Mouse (Mus musculus) megakaryocyte-erythroid progenitor cell, adult 5-6 weeks (primary cell): ENCODE results near the gene Rnf40. TPM values are rescaled to one million over a fixed set of nuclear protein-coding genes. Genes with fewer than 3 reads are reported as not detected.
"Not testable (repeated sequence)": the region's sequence is repeated elsewhere in the genome, so short reads cannot be mapped to it uniquely, and the experiment has no call there.

Experiments
- ATAC-seq: replicated peaks from 2 replicates; pipeline ENCODE4 v1.8.0; 2016; ENCODE audit warnings: mild to moderate bottlenecking, inconsistent platforms; ENCODE audit not compliant: severe bottlenecking, poor library complexity, low FRiP score, low TSS enrichment
- total RNA-seq, 2 experiments: library from RNA; stranded (forward) in 1 of 2; stranded (reverse) in 1 of 2; fragments of 200-1000, 215-1000 nt in 1 of 2; fragments of >200 nt in 1 of 2; fragmentation: Nextera tagmentation in 1 of 2; gene quantifications; 2 replicates each; pipeline ENCODE4 v1.2.3; 2014 to 2017

Gene Rnf40
- total RNA-seq, 2 experiments from 2014 or later, result 35.1 to 45.6 TPM

- no peak for ATAC-seq
Observed at GRCm38 (mm10) chr7:127642254-127642653, 53.7 kb downstream of the Rnf40 start.

DNA sequence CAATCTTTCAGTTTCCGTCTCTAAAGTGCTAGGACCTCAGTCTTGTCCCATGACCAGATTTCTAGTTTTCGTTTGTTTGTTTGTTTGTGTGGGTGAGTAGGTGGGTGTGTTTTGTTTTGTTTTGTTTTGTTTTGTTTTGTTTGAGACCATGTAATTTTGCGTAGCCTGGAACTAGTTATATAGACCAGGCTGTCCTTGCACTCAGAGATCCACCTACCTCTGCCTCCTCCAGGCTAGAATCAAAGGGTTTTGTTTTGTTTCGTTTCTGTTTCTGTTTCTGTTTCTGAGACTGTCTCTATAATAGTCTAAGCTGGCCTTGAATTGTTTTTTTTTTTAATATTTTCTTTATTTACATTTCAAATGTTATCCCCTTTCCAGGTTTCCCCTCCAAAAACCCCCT is 57.8 kb downstream of the Rnf40 start:
- no peak for ATAC-seq

GRCm38 (mm10) chr7:127647576-127647975 is 59.0 kb downstream of the Rnf40 start:
- ATAC-seq, result not testable (repeated sequence)

DNA sequence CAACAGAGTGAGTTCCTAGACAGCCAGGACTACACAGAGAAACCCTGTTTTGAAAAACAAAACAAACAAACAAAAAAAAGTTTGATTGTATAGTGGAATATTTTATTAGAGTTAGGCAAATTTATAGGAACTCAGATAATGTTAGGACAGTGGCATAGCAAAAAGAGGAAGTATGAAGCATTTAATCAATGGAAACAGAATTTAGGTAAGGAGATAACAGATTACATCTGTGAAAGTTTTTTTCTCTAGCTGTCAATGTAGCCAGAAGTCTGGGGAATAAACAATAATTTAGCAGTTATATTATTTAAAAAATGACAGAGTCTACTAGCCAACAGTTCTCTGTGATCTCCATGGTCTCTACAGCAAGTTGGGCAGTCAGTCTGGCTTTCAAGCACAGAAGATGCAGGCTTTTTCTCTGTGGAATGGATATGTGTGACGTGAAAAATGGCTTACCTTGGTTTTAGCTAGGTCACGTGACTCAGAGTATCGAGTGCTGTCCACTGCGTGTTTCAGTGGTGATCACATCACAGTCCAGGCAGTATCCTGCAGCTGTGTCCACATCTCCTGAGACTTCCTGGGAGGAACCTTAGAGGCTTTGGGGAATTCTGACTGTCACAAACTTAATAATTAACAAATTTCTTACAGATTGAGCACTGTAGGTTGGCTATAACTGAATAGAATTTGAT is 60.1 kb downstream of the Rnf40 start:
- no peak for ATAC-seq

DNA sequence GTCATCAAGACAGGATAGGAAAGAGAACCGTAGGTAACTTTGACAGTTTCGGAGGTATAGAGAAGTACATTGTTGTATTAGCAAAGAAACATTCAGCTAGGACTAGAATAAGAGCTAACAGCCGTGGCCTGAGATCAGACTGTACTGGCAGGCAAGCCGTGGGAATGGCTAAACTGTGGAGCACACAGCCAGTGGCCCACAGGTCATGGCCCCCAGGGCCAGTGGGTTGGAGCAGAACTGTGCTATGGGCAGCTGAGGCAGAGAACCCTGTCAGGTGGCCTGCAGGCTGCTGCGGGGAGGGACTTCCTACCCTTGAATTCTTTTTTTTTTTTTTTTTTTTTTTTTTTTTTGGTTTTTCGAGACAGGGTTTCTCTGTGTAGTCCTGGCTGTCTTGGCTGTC is 60.6 kb downstream of the Rnf40 start:
- no peak for ATAC-seq

GRCm38 (mm10) chr7:127651624-127652023 is 63.1 kb downstream of the Rnf40 start:
- no peak for ATAC-seq

DNA sequence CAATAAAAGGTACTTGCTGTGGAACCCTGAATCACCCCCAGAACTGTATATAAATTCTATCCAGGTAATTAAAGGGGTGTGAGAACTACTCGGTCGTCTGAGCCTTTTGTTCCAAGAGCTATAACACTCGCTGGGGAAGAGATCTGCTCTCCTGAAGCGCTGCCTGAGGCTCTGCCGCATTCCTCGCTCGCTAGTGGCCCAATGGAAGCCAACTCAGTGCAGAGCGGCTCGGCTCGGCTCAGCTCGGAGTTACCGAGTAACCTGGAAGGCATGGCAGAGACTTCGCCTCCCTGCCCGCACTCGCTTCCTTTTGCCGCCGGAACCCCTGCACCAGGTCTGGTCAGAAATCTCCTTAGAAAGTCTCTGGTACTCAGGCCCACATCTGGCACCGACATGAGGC is 63.5 kb downstream of the Rnf40 start:
- ATAC-seq, result 0 out of 2 replicates have a peak, but pooled peaks have one; percentile 13

DNA sequence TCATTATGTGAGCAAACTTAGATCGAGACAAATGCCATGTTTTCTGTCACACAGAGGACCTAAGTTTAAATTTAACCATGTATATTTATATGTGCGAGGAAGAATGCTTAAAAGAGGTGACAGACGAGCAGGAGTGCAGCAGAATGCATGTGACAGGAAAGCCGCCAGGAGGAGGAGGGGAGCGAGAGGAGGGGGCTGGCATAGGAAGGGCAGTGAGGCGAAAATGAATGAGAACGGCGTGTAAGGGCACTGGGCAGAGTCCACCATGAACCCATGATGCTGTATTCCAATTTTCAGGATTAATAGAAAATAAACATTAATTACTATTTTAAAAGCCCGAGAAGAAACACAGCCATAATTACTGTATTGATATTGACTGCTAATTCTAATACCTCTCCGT is 65.8 kb downstream of the Rnf40 start:
- no peak for ATAC-seq

Other genes with a start within 250 kb of the Rnf40 start
- gene Zfp768, start 243.2 kb upstream of the Rnf40 start, total RNA-seq (2014; fragmentation: Nextera tagmentation), result 3.5 and 8.4 TPM in 2 replicates
- 3.0 and 4.4 TPM in 2 replicates for gene Zfp768, start 243.2 kb upstream of the Rnf40 start, total RNA-seq (2017)
- gene Zfp747, start 212.7 kb upstream of the Rnf40 start, total RNA-seq (2014; fragmentation: Nextera tagmentation), result 7.7 and 8.3 TPM in 2 replicates
- 4.0 and 10.9 TPM in 2 replicates for gene Zfp747, start 212.7 kb upstream of the Rnf40 start, total RNA-seq (2017)
- gene 9130019O22Rik, start 201.6 kb upstream of the Rnf40 start, total RNA-seq (2014; fragmentation: Nextera tagmentation), result 2.3 and 4.0 TPM in 2 replicates
- gene 9130019O22Rik, start 201.6 kb upstream of the Rnf40 start, total RNA-seq (2017), result 3.6 and 4.8 TPM in 2 replicates
- gene E430018J23Rik, start 195.1 kb upstream of the Rnf40 start, total RNA-seq (2014; fragmentation: Nextera tagmentation), result 3.1 and 8.6 TPM in 2 replicates
- 7.8 TPM in 2 replicates for gene E430018J23Rik, start 195.1 kb upstream of the Rnf40 start, total RNA-seq (2017)
- 1.8 and 6.5 TPM in 2 replicates for gene Zfp764, start 181.9 kb upstream of the Rnf40 start, total RNA-seq (2014; fragmentation: Nextera tagmentation)
- gene Zfp764, start 181.9 kb upstream of the Rnf40 start, total RNA-seq (2017), result 3.7 and 4.2 TPM in 2 replicates
- gene Zfp688, start 166.7 kb upstream of the Rnf40 start, total RNA-seq (2014; fragmentation: Nextera tagmentation), result 6.9 and 14.9 TPM in 2 replicates
- gene Zfp688, start 166.7 kb upstream of the Rnf40 start, total RNA-seq (2017), result 6.8 and 11.2 TPM in 2 replicates
- gene Zfp689, start 139.6 kb upstream of the Rnf40 start, total RNA-seq (2014; fragmentation: Nextera tagmentation), result 3.6 and 5.8 TPM in 2 replicates
- 2.0 and 2.5 TPM in 2 replicates for gene Zfp689, start 139.6 kb upstream of the Rnf40 start, total RNA-seq (2017)
- 76.2 and 109 TPM in 2 replicates for gene Prr14, start 129.2 kb upstream of the Rnf40 start, total RNA-seq (2014; fragmentation: Nextera tagmentation)
- gene Prr14, start 129.2 kb upstream of the Rnf40 start, total RNA-seq (2017), result 33.1 and 34.2 TPM in 2 replicates
- 86.2 and 111 TPM in 2 replicates for gene Fbrs, start 109.6 kb upstream of the Rnf40 start, total RNA-seq (2014; fragmentation: Nextera tagmentation)
- gene Fbrs, start 109.6 kb upstream of the Rnf40 start, total RNA-seq (2017), result 11.8 and 17.7 TPM in 2 replicates
- 126 and 170 TPM in 2 replicates for gene Srcap, start 76.8 kb upstream of the Rnf40 start, total RNA-seq (2014; fragmentation: Nextera tagmentation)
- gene Srcap, start 76.8 kb upstream of the Rnf40 start, total RNA-seq (2017), result 21.9 and 22.7 TPM in 2 replicates
- gene Gm42715, start 69.2 kb upstream of the Rnf40 start, total RNA-seq (2014; fragmentation: Nextera tagmentation), result 30.3 and 58.3 TPM in 2 replicates
- 7.4 and 8.8 TPM in 2 replicates for gene Gm42715, start 69.2 kb upstream of the Rnf40 start, total RNA-seq (2017)
- gene Tmem265, start 27.4 kb upstream of the Rnf40 start, total RNA-seq (2014; fragmentation: Nextera tagmentation), result not detected in 2 replicates
- 3.4 TPM in 1 of 2 replicates, not detected in the other for gene Tmem265, start 27.4 kb upstream of the Rnf40 start, total RNA-seq (2017)
- 43.0 and 59.6 TPM in 2 replicates for gene Phkg2, start 15.4 kb upstream of the Rnf40 start, total RNA-seq (2014; fragmentation: Nextera tagmentation)
- 21.1 and 30.5 TPM in 2 replicates for gene Phkg2, start 15.4 kb upstream of the Rnf40 start, total RNA-seq (2017)
- 6.1 TPM in 1 of 2 replicates, not detected in the other for gene Ccdc189, start 172 bp upstream of the Rnf40 start, total RNA-seq (2014; fragmentation: Nextera tagmentation)
- gene Ccdc189, start 172 bp upstream of the Rnf40 start, total RNA-seq (2017), result 0.38 and 6.8 TPM in 2 replicates
- 7.2 and 7.8 TPM in 2 replicates for gene Zfp629, start 27.0 kb downstream of the Rnf40 start, total RNA-seq (2014; fragmentation: Nextera tagmentation)
- gene Zfp629, start 27.0 kb downstream of the Rnf40 start, total RNA-seq (2017), result 3.4 and 9.1 TPM in 2 replicates
- 84.1 and 94.3 TPM in 2 replicates for gene Bcl7c, start 120.2 kb downstream of the Rnf40 start, total RNA-seq (2014; fragmentation: Nextera tagmentation)
- 51.3 and 61.0 TPM in 2 replicates for gene Bcl7c, start 120.2 kb downstream of the Rnf40 start, total RNA-seq (2017)
- 4.2 and 5.5 TPM in 2 replicates for gene Ctf1, start 124.0 kb downstream of the Rnf40 start, total RNA-seq (2014; fragmentation: Nextera tagmentation)
- 1.9 and 3.0 TPM in 2 replicates for gene Ctf1, start 124.0 kb downstream of the Rnf40 start, total RNA-seq (2017)
- gene Ctf2, start 143.4 kb downstream of the Rnf40 start, total RNA-seq (2014; fragmentation: Nextera tagmentation), result not detected in 2 replicates
- not detected in 2 replicates for gene Ctf2, start 143.4 kb downstream of the Rnf40 start, total RNA-seq (2017)
- 11.6 and 14.2 TPM in 2 replicates for gene Fbxl19, start 155.8 kb downstream of the Rnf40 start, total RNA-seq (2014; fragmentation: Nextera tagmentation)
- 12.2 and 12.5 TPM in 2 replicates for gene Fbxl19, start 155.8 kb downstream of the Rnf40 start, total RNA-seq (2017)
- gene Orai3, start 181.0 kb downstream of the Rnf40 start, total RNA-seq (2014; fragmentation: Nextera tagmentation), result 23.4 and 29.5 TPM in 2 replicates
- gene Orai3, start 181.0 kb downstream of the Rnf40 start, total RNA-seq (2017), result 21.0 and 22.9 TPM in 2 replicates
- gene Setd1a, start 187.9 kb downstream of the Rnf40 start, total RNA-seq (2014; fragmentation: Nextera tagmentation), result 83.0 and 94.4 TPM in 2 replicates
- 10.6 and 19.5 TPM in 2 replicates for gene Setd1a, start 187.9 kb downstream of the Rnf40 start, total RNA-seq (2017)
- gene Gm49388, start 196.8 kb downstream of the Rnf40 start, total RNA-seq (2014; fragmentation: Nextera tagmentation), result 1.0 TPM in 1 of 2 replicates, not detected in the other
- gene Gm49388, start 196.8 kb downstream of the Rnf40 start, total RNA-seq (2017), result 0.85 TPM in 1 of 2 replicates, not detected in the other
- gene Hsd3b7, start 211.8 kb downstream of the Rnf40 start, total RNA-seq (2014; fragmentation: Nextera tagmentation), result 38.9 and 56.1 TPM in 2 replicates
- gene Hsd3b7, start 211.8 kb downstream of the Rnf40 start, total RNA-seq (2017), result 16.8 and 60.3 TPM in 2 replicates
- gene Stx4a, start 235.5 kb downstream of the Rnf40 start, total RNA-seq (2014; fragmentation: Nextera tagmentation), result 67.0 and 84.7 TPM in 2 replicates
- 31.5 and 44.7 TPM in 2 replicates for gene Stx4a, start 235.5 kb downstream of the Rnf40 start, total RNA-seq (2017)
- 0.10 and 3.0 TPM in 2 replicates for gene Stx1b, start 235.8 kb downstream of the Rnf40 start, total RNA-seq (2014; fragmentation: Nextera tagmentation)
- 0.19 and 4.3 TPM in 2 replicates for gene Stx1b, start 235.8 kb downstream of the Rnf40 start, total RNA-seq (2017)